Mouse (Mus musculus): ENCODE results near the gene Spata3.

GRCm38 (mm10) chr1:85997221-85997620 is 19.4 kb upstream of the Spata3 start:
- no peak for TF ChIP-seq POLR2A (IDR thresholded peaks at IDR 0.05; ENCODE audit: insufficient read depth, low read depth, low read length)
- no peak for TF ChIP-seq CTCF (IDR thresholded peaks at IDR 0.05)
- TF ChIP-seq EP300 (IDR thresholded peaks at IDR 0.05; ENCODE audit: insufficient read depth, low read depth, low read length): no peak

All from heart, adult 2 months (tissue).